Mouse (Mus musculus) ES-Bruce4 (cell line): ENCODE results near the gene Tyrp1.

Experiments used
- CTCF ChIP-seq: IDR thresholded peaks from one replicate; pipeline ENCODE4 v1.8.1; 2011; ENCODE audit warnings: low read depth, low read length
- EP300 ChIP-seq: IDR thresholded peaks from 2 replicates; pipeline ENCODE4 v1.6.1; 2011; ENCODE audit warnings: low read depth, low read length; ENCODE audit not compliant: insufficient read depth

GRCm38 (mm10) chr4:80788339-80788738, 45.6 kb upstream of the Tyrp1 start:
- TF ChIP-seq CTCF, result no peak
- no peak for TF ChIP-seq EP300
